ENCODE assay signal across 9 mouse cellular contexts in the genomic region with DNA sequence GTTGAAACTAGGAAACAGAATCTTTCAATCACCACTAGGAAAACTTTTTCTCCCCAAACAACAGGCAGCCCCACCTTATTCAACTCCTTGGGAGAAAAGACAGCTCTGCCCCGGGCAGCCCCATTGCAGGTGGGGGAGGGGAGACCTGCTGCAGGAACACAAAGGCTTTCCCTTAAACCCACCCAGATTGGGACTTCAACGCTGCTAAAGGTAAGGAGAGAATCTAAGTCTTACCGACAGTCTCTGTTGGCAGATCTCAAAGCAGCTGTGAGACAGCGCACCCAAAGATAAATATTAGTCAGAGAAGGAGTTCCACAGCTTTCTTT. TPM values are rescaled to one million over a fixed set of nuclear protein-coding genes. Genes with fewer than 3 reads are reported as not detected.
DNase-seq lines count a peak whose midpoint lies in the region; ATAC-seq lines count a peak whose summit lies in the region.
"Had no signal": no experiment of that assay in that cellular context is flagged by ENCODE, and none has a peak within 500 bp of the region (broad histone marks: within the 10 kb centered on the region; RNA-seq: fewer than 3 reads in every experiment).

No protein-coding gene starts in this region.

- H3K36me3 ChIP-seq in heart, embryonic 15.5 days, result no peaks in the 10 kb centered on the region
- H3K36me3 ChIP-seq in forebrain, embryonic 10.5 days (replicated peaks), result no peaks in the 10 kb centered on the region
- H3K36me3 ChIP-seq in limb, embryonic 15.5 days, result no peaks in the 10 kb centered on the region

- peak overlapping the region; percentile 4; the same call in 1 of the 2 replicates for H3K4me3 ChIP-seq in heart, embryonic 15.5 days
- peak overlapping the region; percentile 33 for H3K4me3 ChIP-seq in forebrain, embryonic 10.5 days
- H3K4me3 ChIP-seq in limb, embryonic 15.5 days, result no peak overlapping the region

- H3K4me2 ChIP-seq in heart, embryonic 15.5 days, result peak overlapping the region; percentile 35
- H3K4me2 ChIP-seq in limb, embryonic 15.5 days, result peak overlapping the region; percentile 31; the same call in 1 of the 2 replicates

- 15% methylated on average over 4 of the region's 4 CpGs for WGBS in heart, embryonic 15.5 days
- WGBS in forebrain, embryonic 10.5 days, result 5% methylated on average over 4 of the region's 4 CpGs
- WGBS in limb, embryonic 15.5 days, result 13% methylated on average over 4 of the region's 4 CpGs

- H3K4me1 ChIP-seq in heart, embryonic 15.5 days (replicated peaks), result no peaks in the 10 kb centered on the region
- H3K4me1 ChIP-seq in forebrain, embryonic 10.5 days, result peaks cover 5% of the 10 kb centered on the region
- H3K4me1 ChIP-seq in limb, embryonic 15.5 days, result no peaks in the 10 kb centered on the region

- no peak for DNase-seq in heart, adult 11 months
- DNase-seq in CD4-positive helper T cell, adult 2 months (ENCODE audit: low read depth, low spot score), result peak; percentile 9
- DNase-seq in forebrain, embryonic 10.5 days (ENCODE audit: extremely low spot score, low spot score), result peak; percentile 63
- DNase-seq in ovary, postnatal 36 days (ENCODE audit: low spot score), result no peak
- DNase-seq in left cerebral cortex, postnatal 36 days (ENCODE audit: low spot score in 2 of 2), result no peak
- no peak for DNase-seq in spleen, adult 12 weeks (ENCODE audit: low spot score)

- H3K27me3 ChIP-seq in heart, embryonic 15.5 days, result no peaks in the 10 kb centered on the region
- H3K27me3 ChIP-seq in forebrain, embryonic 10.5 days (ENCODE audit: poor library complexity, severe bottlenecking), result no peaks in the 10 kb centered on the region
- H3K27me3 ChIP-seq in limb, embryonic 15.5 days, result no peaks in the 10 kb centered on the region

- H3K27ac ChIP-seq in heart, embryonic 15.5 days, result no peak overlapping the region
- H3K27ac ChIP-seq in forebrain, embryonic 10.5 days, result peak overlapping the region; percentile 83
- H3K27ac ChIP-seq in limb, embryonic 15.5 days, result no peak overlapping the region

- no peak overlapping the region for H3K9ac ChIP-seq in heart, embryonic 15.5 days
- H3K9ac ChIP-seq in limb, embryonic 15.5 days, result no peak overlapping the region

- ATAC-seq in heart, embryonic 15.5 days (replicated peaks; ENCODE audit: insufficient number of reproducible peaks, insufficient read depth, low FRiP score, low read depth), result no peak
- peak; percentile 35; the same call in 1 of the 2 replicates for ATAC-seq in limb, embryonic 15.5 days (ENCODE audit: insufficient number of reproducible peaks, low FRiP score, low TSS enrichment, low read depth)

- intact Hi-C loops in left cerebral cortex, postnatal 36 days (cut with DNase I), result no loop called here

- no peaks in the 10 kb centered on the region for H3K9me3 ChIP-seq in heart, embryonic 15.5 days (replicated peaks)
- no peaks in the 10 kb centered on the region for H3K9me3 ChIP-seq in forebrain, embryonic 10.5 days
- H3K9me3 ChIP-seq in limb, embryonic 15.5 days, result no peaks in the 10 kb centered on the region

RNA-seq across cellular contexts. Expression of a gene that starts 41.7 kb away (rescaled TPM):
- not detected in 2 replicates for polyA plus RNA-seq in heart, embryonic 15.5 days (2015; fragmentation: Nextera tagmentation; extraction: Ambion mirVana)
- polyA plus RNA-seq in forebrain, embryonic 10.5 days (2016; fragmentation: Nextera tagmentation; extraction: Ambion mirVana), result not detected in 2 replicates
- polyA plus RNA-seq in limb, embryonic 15.5 days (2015; fragmentation: Nextera tagmentation; extraction: Ambion mirVana), result not detected in 2 replicates
- total RNA-seq in left cerebral cortex, postnatal 36 days (2021), result not detected
- polyA plus RNA-seq: cortical plate, adult 2 months had no signal

Comparison
In these comparisons a context has a peak if more than half of its experiments do, and no peak if none do; other contexts are left out.
1. DNase-seq: peak in CD4-positive helper T cell, adult 2 months (single experiment) and forebrain, embryonic 10.5 days (single experiment); none in heart, adult 11 months (single experiment), ovary, postnatal 36 days (single experiment), left cerebral cortex, postnatal 36 days (0 of 2) and spleen, adult 12 weeks (single experiment).